Mouse (Mus musculus) cerebellum, adult 18-20 months (tissue): ENCODE data around the gene Dpt.
A peak's percentile ranks its signal among the peaks of the same experiment; 100 is the strongest.
"Not testable (repeated sequence)": the region's sequence is repeated elsewhere in the genome, so short reads cannot be mapped to it uniquely, and the experiment has no call there.

Experiments
- DNase-seq, 2 experiments: peaks; one replicate each; pipeline ENCODE4 v3.0.0; 2021

Gene Dpt

DNA sequence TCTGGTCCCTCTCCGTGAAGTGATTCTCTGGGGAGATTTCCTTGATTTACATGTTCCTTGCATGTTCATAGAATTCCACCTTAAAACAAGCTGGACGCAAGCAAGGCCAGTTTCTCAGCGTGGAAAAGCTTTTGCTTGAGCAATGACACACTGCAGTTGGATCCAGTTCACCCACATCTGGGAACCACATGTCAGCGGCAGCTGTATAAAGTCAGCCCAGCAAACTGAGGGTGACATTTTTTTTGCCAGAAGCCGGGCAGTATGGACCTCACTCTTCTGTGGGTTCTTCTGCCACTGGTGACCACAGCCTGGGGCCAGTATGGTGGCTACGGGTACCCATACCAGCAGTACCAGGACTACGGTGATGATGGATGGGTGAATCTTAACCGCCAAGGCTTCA lies at the start of gene Dpt:
Gene Dpt (plus strand): TSS at position 174 of the 400 bp plus-strand sequence.
- DNase-seq, result no peak

DNA sequence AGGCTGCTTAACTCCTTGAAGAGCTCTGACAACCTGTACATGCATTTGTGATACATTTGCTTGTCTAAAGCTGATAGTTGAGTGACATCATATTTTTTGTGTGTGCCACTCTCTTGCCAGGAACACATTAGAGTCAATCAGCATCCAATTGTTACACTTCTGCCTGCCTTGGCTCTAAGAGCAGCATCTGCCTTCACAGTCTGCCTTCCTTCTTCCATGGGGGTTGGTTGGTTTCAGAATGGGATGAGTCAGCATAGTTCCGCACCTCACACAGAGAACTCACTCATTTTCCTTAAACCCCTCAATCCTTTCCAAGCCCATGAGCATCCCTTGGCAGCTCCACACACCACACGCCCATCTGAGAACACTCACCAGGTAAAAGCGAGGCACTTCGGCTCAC lies 42.7 kb upstream of the Dpt start:
- no peak for DNase-seq

DNA sequence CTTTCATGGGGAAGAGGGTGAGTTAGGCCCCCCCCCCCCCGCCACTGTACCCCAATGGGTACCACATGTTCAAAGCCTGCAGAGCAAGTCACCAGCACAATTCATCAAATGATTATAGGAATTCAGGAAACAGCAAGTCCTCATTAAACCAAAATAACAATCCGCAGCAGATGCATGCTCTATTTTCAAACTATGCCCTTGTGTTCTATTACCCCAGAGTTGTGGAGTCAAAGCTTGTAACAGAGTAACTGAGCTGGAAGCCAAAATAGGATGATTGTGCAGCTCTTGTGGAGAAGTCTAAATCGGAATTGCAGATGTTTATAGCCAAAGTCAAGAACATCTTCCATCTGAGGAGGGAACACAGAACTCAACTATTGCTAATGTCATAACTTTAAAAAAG lies 40.8 kb upstream of the Dpt start:
- DNase-seq, result no peak

DNA sequence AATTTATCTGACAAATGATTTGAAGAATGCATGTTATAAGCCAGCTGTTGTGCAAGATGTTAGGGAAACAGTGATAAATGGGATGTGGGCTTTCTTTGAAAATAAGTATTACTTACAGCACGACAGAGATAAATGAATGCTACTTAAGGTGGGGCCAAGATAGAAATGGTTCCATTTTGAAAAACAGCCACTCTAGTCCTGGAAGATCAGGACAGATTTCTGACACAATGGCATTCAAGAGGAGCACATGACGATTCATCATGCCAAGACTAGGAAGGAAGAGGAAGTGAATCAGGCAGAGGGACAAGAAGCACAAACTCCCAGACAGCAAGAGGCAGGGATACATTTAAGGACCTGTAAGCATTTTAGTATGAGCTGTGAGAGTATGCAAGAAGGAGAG lies 39.5 kb upstream of the Dpt start:
- no peak for DNase-seq

DNA sequence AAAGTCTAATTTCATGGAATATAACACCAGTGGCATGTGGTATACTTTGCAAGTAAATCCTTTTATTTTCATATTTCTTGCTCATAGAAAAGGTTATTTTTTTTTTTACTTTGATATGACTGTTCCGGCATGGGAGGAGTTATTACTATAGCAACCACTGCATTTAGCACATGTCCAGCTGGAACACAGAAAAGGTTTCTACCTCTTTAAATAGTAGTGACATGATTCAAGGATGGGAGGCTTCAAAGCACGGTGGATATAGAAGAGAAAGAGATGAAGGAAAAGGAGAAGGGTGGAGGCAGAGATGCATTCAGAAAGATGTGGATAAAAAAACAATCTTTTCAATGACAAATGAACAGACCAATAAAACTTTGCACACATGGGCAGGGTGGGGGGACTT lies 38.0 kb upstream of the Dpt start:
- DNase-seq, result no peak

DNA sequence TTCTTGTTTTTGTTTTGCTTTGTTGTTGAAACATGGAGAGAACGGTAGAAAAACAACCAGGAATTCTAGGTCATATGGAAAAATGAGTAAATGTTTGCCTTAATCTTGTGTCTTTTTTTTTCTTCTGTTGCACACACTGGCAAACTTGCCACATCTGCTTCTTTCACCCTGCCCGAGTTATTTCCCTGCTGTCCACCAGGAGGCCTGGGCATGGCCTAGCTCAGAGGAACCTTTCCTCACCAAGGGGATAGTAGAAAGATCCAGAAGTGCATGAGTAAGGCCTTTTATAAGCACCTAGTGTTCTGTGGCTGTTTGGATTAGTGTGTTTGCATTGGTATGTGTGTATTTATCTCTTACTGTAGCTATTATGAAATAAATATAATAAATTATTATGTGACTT lies 34.2 kb upstream of the Dpt start:
- DNase-seq, result no peak

DNA sequence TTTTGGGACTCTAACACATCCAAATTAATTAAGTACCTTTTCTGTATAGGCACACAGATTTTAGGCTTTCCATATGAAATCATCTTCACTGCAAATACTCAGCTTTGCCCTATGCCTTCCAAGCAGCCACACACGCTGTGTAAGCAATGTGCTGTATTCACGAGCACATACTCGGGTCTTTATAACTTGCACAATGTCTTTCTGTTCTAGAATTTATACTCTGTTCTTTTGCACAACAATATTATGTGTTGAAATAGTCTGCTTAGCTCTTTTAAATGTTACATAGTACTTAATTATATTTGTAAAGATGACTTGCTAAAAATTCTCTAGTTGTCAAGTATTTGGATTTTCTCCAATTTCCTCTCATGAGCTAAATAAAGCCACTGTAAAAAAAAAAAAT lies 29.8 kb upstream of the Dpt start:
- no peak for DNase-seq

DNA sequence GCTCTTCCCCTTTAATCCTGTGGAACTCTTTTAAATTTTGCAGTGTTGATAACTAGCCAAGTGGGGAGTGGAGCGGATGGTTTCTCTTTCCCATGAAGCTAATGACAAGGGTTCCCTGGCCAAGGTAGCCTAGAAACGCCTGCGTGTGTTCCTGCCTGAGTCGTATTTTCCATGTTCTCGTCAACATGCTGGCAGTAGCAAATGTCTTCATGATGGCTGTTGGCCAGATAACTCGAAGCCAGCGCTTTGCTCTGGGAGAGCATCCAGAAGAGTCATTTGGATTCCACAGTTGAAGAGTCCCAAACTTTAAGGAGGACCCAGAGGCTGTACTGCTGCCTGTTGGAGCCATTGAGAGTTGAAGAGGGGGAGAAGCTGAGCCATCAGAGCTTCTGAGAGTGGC lies 25.8 kb upstream of the Dpt start:
- peak; percentile 52 to 54 for DNase-seq

DNA sequence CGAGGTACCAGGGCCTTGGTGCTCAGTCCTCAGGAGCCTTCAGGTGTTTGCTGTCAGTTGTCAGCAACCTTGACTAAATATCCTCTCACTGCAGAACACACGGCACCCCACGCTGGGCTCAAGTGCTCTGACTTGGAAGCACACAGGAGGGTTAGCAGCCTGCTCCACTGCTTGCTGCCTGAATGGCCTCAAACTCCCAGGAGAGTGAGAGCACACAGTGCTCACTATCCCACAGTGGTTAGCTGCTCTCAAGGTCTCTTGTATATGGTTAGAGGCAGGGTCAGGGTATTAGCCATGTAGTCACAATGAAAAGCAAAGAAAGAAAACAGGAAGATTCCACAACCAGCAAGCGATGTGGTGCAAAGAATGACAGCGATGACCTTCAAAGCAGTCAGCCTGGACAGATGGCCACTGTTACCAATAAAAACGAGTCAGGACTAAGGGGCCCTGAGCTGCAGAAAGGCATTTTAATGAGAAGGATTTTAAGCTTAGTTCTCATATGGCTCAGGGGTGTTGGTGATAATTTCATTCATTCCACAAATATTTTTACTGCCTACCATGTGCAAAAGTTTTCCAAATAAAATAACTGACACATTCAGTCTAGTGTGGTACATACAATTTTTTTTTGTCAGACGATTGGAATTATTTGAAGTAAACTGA lies 15.5 kb upstream of the Dpt start:
- DNase-seq, result peak in 1 of 2 experiments; percentile 14

DNA sequence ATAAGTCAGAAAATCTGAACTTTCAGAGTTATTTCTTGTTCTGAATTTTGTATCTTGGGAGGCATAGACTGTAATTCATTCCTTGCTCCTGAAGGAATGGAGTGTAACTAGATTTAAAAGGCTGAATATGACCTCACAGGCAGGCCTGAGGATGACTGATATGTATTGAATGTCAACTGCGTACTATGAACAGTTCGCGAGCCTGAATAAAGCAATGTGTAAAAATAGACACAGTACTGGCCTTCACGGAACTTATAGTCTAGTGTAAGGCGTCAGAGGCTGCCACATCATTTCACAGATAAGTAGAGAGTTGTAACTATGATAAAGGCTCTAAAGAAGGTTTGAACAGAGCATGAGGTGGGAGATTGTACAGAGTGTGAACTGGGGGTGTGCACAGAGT lies 10.3 kb upstream of the Dpt start:
- no peak for DNase-seq

DNA sequence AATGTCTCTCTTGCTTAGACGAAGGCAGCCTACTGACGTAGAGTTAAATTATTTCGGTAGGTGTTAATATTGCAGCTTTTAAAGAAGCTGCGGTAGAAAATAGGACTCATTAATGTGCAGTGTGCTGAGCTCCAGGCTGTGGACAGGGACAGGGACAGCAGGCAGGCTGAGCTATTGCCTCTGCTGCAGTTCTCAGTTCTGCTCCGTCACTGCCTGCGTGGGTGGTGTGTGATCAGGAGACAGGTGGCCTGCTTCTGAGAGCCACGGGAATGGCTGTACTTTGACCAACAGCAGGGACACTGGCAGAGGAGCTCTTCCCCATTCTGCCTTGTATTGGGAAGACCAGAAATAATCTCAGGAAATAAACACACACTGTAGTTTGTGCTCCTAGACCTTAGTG lies 8.7 kb upstream of the Dpt start:
- peak; percentile 87 to 96 for DNase-seq

DNA sequence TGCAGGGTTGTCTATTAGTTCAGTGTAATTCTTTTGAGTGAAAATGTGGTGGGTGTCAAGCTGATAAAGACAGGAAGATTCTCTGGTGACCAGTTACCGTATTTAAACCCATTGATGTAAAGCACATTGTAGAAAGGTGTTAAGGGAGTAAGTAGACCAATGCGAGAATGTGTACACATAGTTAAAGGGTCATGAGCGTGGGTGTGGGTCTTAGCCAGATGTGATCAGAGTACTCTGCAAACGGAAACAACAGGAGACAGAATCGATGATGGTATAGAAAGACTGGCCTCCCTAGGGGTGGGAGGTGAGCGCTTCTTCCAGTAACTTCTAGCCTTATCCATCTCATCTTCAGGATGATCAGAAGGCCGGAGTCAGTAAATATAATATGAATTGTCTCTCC lies 8.2 kb upstream of the Dpt start:
- DNase-seq, result no peak

DNA sequence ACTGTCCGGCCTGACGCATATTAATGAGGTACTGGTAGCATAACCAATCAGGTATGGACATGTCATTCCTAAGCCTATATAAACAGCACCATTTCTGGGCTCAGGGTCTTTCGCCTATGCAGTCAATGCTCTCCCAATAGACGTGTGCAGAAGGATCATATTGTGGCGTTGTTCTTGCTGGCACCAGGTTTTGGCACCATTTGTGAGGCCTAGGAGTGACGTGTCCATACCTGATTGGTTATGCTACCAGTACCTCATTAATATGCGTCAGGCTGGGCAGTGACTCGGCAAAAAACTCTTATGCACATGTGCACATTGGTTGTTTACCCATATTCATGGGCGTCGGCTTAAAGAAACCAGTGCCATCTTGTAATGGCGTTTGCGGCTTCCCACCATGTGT lies 6.1 kb upstream of the Dpt start:
- not testable (repeated sequence) for DNase-seq

DNA sequence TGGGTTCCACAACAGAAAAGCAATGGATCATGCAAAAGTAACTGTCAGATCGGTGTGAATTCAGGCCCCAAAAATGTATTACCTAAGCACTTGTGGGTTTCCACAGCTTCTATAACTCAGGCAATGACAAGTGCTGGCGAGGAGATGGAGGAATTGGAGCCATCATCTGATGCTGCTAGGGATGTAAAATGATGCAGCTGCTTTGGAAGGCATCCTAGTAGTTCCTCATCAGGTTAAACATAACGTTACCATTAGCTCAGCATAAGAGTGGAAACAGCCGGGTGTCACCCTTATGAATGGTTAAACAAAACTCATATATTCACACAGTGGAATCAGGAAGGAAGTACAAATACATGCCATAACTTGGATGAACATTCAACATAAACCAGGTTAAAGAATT lies 3.4 kb upstream of the Dpt start:
- no peak for DNase-seq

DNA sequence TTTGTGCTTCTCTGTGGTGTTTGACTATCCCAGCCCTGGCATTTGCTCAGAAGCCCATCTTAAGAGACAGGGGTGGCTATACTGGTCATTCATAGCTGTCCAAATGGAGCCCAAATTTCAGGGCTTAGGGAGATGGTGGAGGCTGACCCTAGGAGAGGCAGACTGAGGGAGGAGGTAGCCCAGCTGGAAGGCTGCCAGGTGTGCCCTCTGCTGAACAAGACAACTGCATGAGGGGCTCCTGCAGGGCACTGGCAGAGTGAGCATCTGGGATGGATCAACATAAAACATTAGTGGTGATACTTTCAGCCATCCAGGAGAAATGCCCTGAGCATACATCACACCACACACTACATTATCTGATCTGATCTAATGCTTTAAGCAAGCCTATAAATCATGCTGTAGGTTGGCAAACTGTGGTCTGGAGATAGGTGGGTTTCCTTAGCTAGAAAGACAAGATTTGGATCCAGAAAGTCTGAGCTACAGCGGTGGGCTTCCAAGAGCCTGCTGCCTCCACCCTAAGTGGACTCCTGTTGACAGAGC lies 1.4 kb downstream of the Dpt start:
- no peak for DNase-seq

DNA sequence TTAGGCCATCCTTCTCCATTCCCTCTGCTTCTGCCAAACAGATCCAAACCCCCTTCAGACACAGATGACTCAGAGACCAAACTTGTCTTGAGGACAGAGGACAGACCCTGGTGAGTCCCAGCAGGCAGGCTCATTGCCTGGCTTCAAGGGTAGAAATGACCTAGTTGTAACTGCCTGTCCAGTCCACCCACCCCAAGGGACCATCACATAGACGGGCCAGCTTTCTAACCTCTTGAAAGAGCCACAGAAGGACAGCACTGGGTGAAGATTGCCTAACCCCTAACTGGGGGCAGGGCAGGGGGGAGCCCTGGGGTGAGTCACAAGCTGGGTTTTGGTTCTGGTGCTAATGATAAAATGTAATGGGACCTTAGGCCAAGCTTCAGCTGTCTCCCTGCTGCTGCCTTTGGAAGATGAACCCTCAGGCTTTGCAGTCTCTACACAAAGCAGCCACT lies 2.1 kb downstream of the Dpt start:
- DNase-seq, result peak in 1 of 2 experiments; percentile 19

DNA sequence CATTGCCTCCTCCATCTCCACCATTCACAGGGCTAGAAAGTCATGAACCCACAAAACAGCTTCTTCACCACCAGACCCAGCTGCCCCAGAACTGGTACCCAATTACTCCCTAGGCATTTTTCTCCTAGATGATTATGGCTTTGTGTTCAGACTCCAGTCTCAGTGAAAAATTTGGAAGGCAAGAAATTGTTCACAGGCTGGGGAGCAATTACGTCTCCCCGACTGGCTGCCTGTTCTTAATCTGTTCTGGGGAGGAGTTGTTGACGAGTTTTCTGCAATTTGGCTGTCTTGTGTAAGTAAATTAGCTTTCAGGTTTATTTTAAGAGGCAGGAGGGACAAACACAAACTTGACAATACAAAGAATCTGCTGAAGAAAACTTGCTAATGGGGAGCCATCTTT lies 2.7 kb downstream of the Dpt start:
- DNase-seq, result no peak

DNA sequence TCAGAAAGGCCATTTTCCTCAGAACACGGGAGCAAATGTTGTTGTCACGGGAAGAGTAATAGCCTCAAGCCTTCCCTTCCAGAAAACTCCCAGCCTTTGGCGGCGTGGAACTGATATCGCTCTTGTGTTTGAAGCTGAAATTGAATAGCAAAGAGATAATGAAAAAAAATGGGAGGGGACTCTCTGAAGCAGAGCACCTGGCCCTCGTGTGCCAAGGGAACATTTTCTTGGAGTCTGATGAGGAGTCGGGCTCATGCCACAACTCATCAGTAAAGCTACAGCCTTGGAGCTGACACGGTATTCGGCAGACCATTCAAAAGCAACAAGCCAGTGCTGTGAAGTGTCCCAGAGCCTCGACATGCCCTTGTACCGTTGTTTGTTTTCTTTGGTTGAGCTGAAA lies 7.8 kb downstream of the Dpt start:
- DNase-seq, result no peak

DNA sequence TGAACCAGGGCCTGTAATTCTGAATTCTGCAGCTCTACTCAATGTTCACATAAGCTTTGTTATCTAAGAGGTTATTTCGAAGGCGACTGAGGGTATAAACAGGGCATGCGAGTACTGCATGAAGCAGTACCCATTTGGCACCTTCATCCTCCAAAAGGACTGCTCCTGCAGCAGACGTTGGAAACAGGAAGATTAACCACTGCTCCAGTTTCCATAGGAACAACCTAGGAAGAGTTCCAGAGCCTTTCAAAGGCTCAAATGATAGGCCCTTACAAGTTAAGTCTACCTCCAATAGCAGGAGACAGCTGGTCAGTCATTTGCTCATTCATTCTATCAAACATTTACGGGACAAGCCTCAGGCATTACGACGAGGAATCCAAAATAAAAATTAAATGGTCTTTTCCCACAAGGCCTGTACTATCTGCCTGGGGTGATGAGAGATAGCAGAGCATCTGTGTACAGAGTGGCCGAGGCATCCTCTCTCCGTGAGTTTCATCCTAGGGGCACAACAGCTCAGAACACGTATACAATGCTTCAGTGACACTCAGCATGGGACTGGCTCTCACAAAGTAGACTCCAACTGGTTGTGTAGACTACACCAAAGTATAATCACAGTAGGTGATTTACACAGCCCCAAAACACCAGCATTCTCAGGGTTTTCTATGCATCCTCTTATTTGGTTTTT lies 8.4 kb downstream of the Dpt start:
- no peak for DNase-seq

DNA sequence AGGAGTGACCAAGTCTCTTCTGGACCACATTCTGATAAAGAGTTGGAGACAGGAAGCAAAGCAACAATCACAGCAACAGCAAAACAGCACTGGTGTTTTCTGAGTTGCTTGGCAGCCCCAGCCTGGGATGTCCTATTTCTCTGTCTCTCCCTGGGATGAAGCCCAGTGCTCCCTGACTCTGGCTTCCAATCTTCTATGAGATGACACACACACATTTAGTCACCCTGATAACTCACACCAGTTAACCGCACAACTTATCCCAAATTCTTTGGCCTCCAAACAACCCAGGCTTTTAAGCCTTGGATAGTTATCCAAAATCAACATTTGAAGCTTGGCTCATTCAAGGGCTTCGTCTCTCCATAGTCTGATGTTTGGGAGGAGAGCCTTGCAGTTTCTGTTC lies 12.9 kb downstream of the Dpt start:
- DNase-seq, result no peak

DNA sequence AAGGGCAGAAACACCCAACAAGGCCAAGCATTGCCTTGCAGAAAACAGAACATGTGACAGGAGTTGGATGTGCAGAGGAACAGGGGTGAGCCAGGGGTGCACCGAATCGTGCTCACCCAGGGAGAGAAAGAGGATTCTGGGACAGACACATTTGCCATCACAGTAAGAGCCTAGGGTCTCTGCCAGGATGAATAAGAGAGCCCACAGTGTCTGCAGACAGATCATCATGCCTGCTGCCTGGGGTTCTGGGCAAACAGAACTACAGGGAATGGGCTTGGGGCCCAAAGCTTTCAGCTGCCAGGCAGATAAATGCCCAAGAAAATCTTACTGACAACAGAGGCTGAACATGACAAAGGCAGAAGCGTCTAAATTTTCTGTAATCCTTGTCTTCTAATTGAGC lies 14.9 kb downstream of the Dpt start:
- DNase-seq, result peak; percentile 54 to 57

DNA sequence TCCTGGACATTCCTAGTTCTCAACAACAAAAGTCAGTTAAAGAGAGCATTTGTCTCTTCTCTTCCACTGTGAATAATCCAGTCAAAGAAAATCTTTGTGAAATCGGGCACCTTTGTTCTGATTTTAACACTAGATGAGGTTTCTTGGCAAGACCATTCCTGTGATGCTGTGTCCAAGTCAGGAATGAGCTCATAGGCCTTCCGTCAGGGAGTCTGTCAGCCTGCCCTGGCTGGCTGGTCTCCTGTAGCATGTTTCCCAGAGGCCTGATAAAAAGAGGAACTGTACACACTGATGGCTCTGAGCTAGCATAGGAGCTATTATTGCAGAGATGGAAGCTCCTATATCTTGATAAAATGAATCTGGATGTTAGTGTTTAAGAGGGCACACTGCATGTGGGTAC lies 17.8 kb downstream of the Dpt start:
- DNase-seq, result peak; percentile 57 to 60

DNA sequence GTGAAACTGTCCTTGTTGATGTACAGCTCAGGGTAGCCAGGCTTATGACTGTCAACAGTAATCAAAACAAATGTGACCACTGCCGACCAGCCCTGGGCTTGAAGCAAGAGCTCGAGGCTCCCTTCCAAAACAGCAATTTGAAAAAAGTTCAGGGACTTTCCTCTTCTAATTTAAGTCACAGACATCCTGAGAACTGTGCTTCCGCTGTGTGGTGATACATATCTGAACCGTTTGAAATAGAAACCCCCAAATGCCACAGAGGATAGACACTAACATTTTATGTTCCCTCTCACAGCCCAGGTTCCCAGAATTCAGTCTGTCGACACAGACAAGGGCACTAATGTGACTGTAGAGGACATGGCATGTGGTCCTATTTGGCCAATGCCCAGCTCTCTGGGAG lies 18.9 kb downstream of the Dpt start:
- no peak for DNase-seq

DNA sequence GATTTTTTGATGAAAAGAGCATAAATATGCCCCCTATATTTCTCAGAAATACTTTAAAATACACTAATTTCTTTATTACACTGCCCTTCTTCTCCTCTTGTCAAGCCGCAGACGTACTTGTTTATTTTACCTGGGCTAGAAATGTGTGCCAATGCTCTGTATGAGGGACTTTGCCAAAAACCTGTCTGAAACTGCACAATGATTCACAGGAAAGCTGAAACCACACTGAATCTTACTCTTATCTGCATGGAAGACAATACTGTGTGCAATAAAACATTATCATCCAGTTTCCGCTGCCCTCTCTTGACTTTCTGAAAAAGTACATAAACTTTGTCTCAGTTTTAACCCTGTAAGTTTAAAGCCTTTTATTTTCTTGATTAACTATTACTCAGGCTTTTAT lies 20.9 kb downstream of the Dpt start:
- DNase-seq, result no peak

DNA sequence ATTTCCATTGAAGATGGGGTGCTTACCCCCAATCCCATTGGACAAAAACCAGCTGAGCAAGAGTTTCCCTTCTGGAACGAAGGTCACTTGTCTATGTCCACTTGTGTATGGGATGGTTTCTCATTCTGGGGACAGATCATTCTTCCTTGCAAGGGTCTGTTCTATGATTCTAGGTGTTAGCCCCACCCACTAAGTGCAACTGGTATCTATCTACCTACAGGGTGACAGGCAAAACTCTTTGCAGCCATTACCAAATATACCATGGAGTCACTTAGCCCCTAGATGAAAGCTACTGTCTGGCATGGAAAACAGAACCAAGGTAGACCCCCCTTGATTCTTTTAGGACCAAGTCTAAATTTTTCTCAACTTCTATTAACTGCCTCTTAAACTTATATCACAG lies 24.9 kb downstream of the Dpt start:
- DNase-seq, result no peak
